Mouse (Mus musculus) testis, adult 2 months (tissue): ENCODE results near the gene Hoxa3.

Experiments
- CTCF ChIP-seq: fragments of 200-500 bp; IDR thresholded peaks from 2 replicates; pipeline ENCODE4 v1.5.1; 2012; ENCODE audit warnings: low read depth, mild to moderate bottlenecking, inconsistent platforms, low read length, moderate library complexity; ENCODE audit not compliant: control insufficient read depth, insufficient read depth, insufficient replicate concordance
- POLR2A ChIP-seq: fragments of 200-500 bp; IDR thresholded peaks from 2 replicates; pipeline ENCODE4 v1.6.1; 2012; ENCODE audit warnings: low read depth, mild to moderate bottlenecking, inconsistent platforms, low read length, moderate library complexity; ENCODE audit not compliant: control insufficient read depth

GRCm38 (mm10) chr6:52238155-52238545, 25.0 kb upstream of the Hoxa3 start:
- TF ChIP-seq CTCF (no peak), POLR2A (no peak)
